Mouse (Mus musculus) stomach, postnatal 0 days (tissue): ENCODE results near the gene Haus7.

ENCODE experiments used
- CTCF ChIP-seq: IDR thresholded peaks from 2 replicates; pipeline ENCODE4 v1.5.1; 2016; ENCODE audit warnings: antibody characterized with exemption, low read depth, mild to moderate bottlenecking, moderate library complexity
- EP300 ChIP-seq: optimal IDR thresholded peaks from 2 replicates; pipeline ENCODE3; 2016; ENCODE audit warnings: antibody characterized with exemption

- TF ChIP-seq CTCF, result no peak
- no peak for TF ChIP-seq EP300
Observed at GRCm38 (mm10) chrX:73401616-73402015, 57.2 kb downstream of the Haus7 start.
